ENCODE assay signal across 8 mouse cellular contexts in genomic region chr11:4134986-4135935, GRCm38 (mm10). TPM values are rescaled to one million over a fixed set of nuclear protein-coding genes. Genes with fewer than 3 reads are reported as not detected.
DNase-seq lines count a peak whose midpoint lies in the region; ATAC-seq lines count a peak whose summit lies in the region.

TSS of gene Rnf215 (plus strand) at chr11:4135202.

- peaks cover 9% of the 10 kb centered on the region for H3K36me3 ChIP-seq in hindbrain, embryonic 16.5 days (ENCODE audit: control insufficient read depth, insufficient read depth, low read length)

- H3K9me3 ChIP-seq in hindbrain, embryonic 16.5 days (ENCODE audit: control insufficient read depth, low read length) = no peaks in the 10 kb centered on the region

- peak; percentile 78 for DNase-seq in T-cell, adult 2 months (ENCODE audit: low spot score)
- peak; percentile 93 to 94 for DNase-seq in cerebellum, postnatal 36 days
- peak; percentile 87 for DNase-seq in gastrocnemius, adult 18-20 months (ENCODE audit: low spot score)
- DNase-seq in left cerebral cortex, adult 18-20 months (ENCODE audit: low spot score in 2 of 2) = peak; percentile 93 to 95
- DNase-seq in right cerebral cortex, adult 2 months (ENCODE audit: low spot score in 2 of 2) = peak; percentile 87 to 89
- peak; percentile 91 for DNase-seq in urinary bladder, postnatal 14 days (ENCODE audit: low spot score)

- ATAC-seq in hindbrain, embryonic 16.5 days = peak; percentile 93
- peak; percentile 93 for ATAC-seq in megakaryocyte, adult 5-6 weeks (ENCODE audit: poor library complexity, severe bottlenecking)

- H3K4me1 ChIP-seq in hindbrain, embryonic 16.5 days (ENCODE audit: control insufficient read depth, insufficient read depth, low read depth, low read length) = peaks cover 21% of the 10 kb centered on the region

- H3K4me2 ChIP-seq in hindbrain, embryonic 16.5 days (ENCODE audit: low read length) = peak within 1 kb of the TSS; percentile 59

- peak within 1 kb of the TSS; percentile 100 for H3K9ac ChIP-seq in hindbrain, embryonic 16.5 days (ENCODE audit: low read depth, low read length)

- H3K27ac ChIP-seq in hindbrain, embryonic 16.5 days (ENCODE audit: low read depth, low read length) = peak within 1 kb of the TSS; percentile 92

- under 1% methylated on average over 51 of the region's 66 CpGs for WGBS in hindbrain, embryonic 16.5 days

- no peaks in the 10 kb centered on the region for H3K27me3 ChIP-seq in hindbrain, embryonic 16.5 days (replicated peaks; ENCODE audit: control insufficient read depth, insufficient read depth, low read length)

- H3K4me3 ChIP-seq in hindbrain, embryonic 16.5 days (ENCODE audit: low read length) = peak within 1 kb of the TSS; percentile 82

RNA-seq across cellular contexts. Expression of gene Rnf215, which starts in this region (rescaled TPM):
- total RNA-seq in gastrocnemius, adult 18-20 months (2021) = 1 to 10 TPM; 3.3 to 4.5 TPM
- polyA plus RNA-seq in hindbrain, embryonic 16.5 days (2015; fragmentation: Nextera tagmentation; extraction: Ambion mirVana) = 50.0 and 52.4 TPM in 2 replicates
- 10 to 100 TPM; 27.1 to 30.8 TPM for total RNA-seq in left cerebral cortex, adult 18-20 months (2021)
- total RNA-seq in megakaryocyte, adult 5-6 weeks (2015) = 6.3 and 7.7 TPM in 2 replicates
- 12.8 and 14.8 TPM in 2 replicates for total RNA-seq in megakaryocyte, adult 5-6 weeks (2017)

Comparison
In these comparisons a context has a peak if more than half of its experiments do, and no peak if none do; other contexts are left out.
1. Peak in every context shown above with its lines: DNase-seq, ATAC-seq, H3K4me3 ChIP-seq and H3K27ac ChIP-seq.